Mouse (Mus musculus): Measurements from ENCODE around the gene Ints13.
"Not testable (repeated sequence)": the region's sequence is repeated elsewhere in the genome, so short reads cannot be mapped to it uniquely, and the experiment has no call there.

Gene Ints13

DNA sequence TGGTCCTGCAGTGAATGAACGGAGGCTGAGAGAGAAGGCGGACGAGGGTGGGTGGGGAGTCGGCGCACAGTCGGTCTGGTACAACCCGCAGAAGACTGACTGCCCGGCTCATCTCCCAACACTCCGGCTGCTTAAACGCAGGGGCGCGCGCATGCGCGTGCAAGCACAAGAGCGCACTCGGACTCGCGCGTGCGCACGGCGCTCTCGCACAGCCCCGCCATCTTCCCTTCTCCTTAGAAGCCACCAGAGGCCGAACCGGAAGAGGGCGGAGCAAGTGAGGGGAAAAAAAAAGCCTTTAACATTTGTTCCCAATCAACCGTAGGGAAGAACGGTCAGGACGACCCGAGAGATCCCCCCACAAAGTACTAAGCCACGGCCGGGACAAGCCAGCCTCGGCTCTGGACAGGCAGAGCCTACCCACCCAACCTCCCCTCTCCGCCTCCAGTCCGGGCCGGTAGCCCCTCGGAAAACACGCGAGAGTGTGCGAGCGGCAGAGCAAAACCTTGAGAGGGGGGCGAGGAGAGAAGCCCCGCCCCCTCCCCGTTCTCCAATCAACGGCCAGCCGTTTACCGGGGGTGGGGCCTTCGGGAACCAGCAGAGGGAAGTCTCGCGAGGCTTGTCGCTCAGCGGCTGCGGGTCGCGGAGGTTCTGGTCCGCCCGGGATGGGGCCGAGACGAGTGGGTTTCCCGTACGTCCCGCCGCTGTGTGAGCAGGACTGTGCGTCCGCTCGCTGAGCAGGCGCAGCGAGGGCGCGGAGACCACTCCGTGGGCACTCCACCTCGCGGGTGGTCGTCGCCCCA lies at the start of gene Ints13:
TSS of gene Ints13 (minus strand) at position 526 of the 800 bp plus-strand sequence.
- peak; percentile 96 to 97 for DNase-seq (ENCODE audit: low spot score in 2 of 2)

DNA sequence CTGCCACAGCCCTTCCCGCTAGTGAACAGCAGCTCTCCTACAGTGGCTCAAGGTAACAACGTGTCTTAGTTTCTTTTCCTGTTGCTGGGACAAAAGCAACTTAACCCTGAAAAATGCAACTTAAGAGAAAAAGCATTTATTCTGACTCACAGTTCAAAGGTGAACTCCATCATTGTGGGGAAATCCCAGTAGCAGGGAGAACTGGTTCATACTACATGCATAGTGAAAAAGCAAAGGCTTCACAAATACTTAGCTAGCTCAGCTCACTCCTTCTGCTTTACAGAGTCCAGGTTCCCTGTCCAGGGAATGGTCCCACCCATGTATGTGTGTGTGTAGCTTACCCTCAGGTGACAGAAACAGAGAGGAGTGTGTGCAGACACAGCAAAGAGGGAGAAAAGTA lies 39.0 kb upstream of the Ints13 start:
- no peak for DNase-seq (ENCODE audit: low spot score in 2 of 2)

DNA sequence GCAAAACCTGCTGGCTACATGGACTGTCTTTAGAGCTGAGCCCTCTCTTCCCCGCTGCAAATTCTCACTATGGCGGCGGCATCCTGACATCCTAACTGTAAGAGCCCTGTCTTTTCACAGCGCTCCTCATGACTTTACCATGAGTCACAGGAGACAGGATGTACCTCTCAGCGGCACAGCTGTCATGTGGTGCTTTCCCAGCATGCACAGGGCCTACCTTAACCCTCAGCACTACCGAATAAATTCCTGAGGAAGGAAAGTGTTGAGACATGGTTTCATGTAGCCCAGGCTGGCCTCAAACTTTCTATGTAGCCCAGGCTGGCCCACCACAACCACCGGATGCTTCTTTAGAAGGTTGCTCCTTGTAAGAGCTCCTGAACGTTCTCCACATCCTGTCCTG lies 38.3 kb upstream of the Ints13 start:
- DNase-seq (ENCODE audit: low spot score in 2 of 2) = no peak

DNA sequence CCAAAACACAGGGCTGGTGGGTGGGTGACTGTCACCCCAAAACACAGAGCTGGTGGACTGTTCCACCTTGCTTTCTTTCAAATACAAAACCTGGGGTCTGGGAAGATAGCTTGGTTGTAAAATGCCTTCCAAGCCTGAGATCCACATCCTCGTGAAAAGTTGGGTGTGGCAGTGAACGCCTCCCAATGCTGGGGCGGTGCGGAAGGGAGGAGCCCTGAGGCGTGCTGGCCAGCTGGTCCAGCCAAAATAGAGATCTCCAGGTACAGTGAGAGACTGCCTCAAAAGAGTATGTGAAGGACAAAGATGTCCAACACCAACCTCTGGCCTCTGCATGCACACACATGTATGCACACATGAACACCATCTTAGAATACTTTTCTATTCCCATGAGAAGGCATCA lies 36.9 kb upstream of the Ints13 start:
- DNase-seq (ENCODE audit: low spot score in 2 of 2) = no peak

DNA sequence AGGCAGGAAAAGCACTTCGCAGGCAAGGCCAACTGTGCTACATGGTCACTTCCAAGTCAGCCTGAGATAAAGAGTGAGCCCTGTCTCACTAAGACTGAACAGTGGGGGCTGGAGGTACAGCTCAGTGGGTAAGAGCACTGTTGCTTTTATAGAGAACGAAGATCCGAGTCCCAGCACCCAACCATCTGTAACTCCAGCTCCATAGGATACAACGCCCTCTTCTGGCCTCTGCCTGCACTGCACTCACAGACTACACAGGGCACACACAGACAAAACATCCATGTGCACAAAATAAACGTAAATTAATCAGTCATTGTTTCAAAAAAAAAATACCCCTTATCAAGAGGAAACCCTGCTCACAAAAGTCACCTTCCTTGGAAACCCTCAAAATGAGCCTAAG lies 36.3 kb upstream of the Ints13 start:
- DNase-seq (ENCODE audit: low spot score in 2 of 2) = no peak

DNA sequence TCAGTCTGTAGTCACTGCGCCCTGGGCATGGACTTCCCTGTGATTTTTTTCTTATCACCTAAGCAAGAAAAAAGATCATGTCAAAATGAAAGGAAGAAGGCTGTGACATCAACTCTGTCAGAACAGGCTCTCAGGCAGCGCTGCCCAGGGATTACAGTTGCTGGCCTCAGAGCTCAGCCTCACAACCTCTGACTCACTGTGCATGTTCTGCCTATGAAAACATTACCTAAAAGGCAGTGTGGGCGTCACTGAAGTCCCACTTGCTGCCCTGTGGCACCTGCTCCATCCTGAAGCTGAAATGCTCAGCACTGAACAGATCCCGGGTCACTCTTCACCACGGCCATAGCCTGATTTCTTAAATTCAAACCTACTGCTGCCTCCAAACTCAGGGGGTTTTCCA lies 35.1 kb upstream of the Ints13 start:
- no peak for DNase-seq (ENCODE audit: low spot score in 2 of 2)

DNA sequence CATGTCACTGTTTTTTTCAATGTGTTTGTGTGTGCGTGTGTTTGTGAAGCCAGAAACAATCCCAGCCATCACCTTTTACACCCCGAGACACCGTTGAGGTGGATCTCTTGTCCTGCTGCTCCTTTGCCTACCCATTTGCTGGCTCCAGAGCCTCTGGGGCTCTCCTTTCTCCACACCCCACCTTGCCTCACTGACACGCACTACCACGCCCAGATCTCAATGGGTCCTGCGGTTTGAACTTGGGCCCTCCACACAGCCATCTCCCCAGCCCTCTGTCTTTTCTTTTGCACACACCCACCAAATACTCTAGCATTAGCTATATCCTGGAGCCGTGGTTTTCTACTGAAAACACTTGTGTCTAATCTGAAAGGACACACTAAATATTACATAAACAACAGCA lies 34.3 kb upstream of the Ints13 start:
- no peak for DNase-seq (ENCODE audit: low spot score in 2 of 2)

DNA sequence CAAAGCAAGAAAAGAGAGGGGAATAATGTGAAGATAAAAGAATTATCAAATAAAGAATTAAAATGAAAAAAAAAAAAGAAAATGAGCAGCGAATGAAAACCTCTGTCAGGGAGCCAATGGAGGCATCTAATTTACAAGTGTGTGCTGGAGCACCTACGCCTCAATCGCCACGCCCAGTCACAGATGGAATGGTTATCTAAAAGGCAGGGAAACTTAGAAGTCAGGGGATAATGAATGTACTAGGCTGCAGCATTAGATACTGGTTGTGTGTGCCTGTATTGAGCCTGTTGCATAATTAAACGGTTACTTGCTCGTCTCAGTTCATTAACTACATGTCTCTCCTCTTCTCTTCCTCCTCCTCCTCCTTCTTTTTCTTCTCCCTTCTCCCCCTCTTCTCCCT lies 33.8 kb upstream of the Ints13 start:
- no peak for DNase-seq (ENCODE audit: low spot score in 2 of 2)

DNA sequence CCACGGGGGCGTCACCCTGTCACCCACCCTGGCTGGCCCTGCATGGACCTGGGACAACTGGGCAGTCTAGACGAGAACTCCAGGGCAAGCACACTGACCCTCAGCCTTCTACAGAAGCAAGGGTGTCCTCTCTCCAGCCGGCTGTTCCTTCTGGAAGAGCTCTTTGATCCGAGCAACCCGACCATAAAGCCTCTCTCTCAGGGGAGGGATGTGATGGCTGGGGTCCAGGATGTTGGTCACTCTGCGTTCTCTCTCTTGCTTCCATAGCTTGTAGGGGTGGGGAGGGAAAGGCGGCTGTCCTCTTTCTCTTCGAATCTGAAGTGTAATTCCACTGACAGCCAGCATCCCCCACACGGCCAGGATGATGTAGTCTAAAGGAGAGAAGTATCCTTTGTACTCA lies 26.0 kb upstream of the Ints13 start:
- no peak for DNase-seq (ENCODE audit: low spot score in 2 of 2)

DNA sequence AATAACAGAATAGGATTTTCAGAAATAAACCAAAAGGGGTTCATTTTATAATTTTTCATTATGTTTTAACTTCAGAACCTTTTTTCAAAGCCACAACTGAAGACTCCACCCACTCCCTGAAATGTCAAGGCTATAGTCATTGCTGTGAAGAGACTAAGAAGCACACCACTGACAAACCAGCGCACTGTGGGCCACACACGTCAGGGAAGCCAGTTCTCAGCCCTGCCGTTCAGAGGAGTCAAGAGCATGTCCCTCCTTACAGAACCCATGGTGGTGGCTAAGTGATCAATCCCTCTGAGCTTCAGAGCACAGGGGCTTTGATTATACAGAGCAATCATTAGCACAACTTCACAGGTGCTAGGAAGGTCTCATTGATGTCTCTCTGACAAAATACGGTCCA lies 25.0 kb upstream of the Ints13 start:
- no peak for DNase-seq (ENCODE audit: low spot score in 2 of 2)

DNA sequence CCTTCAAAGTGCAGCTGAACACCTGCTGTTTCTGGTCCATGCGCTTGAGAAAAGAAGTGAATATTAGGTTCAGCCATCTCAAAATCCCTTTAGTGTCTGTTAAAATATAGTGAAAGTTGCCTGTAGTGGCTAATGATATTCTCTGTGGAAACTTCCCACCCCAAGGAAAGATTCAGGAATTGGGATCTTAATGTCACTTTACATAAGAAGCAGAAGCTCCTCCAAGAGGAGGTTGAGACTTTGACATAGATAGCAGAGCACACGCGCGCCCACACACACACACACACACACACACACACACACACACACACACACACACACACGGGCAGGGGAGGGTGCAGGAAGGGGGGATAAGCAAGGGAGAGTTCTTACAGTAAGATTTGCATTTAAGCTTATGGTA lies 7.5 kb upstream of the Ints13 start:
- DNase-seq (ENCODE audit: low spot score in 2 of 2) = no peak

DNA sequence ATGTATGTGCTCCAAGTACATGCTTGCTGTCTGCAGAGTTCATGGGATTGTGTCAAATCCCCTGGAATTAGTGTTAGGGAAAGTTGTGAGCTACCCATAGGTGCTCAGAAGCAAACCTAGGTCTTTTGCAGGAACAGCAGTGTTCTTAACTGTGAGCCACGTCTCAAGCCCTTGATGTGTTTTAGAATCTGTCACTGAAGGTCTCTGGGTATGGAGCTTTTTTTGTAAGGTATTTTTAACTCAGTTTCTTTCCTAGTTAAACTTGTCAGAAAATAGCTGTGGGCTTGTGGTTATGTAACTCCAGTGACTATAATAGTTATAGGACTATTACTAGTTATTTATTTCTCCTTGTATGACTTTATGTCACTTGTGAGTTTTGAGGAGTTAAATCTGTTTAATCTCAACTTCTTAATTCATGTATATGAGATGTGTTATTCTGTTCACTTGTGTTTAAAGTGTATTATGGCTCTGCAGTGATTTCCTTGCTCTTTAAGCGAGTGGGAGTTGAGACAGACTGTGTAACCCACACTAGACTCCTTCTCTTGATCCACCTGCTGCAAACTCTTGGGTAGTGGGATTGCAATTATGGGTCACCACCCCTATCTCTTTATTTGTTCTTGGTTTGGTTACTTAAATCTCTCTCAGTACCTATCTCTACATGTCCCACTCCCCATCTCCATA lies 5.9 kb upstream of the Ints13 start:
- DNase-seq (ENCODE audit: low spot score in 2 of 2) = no peak

DNA sequence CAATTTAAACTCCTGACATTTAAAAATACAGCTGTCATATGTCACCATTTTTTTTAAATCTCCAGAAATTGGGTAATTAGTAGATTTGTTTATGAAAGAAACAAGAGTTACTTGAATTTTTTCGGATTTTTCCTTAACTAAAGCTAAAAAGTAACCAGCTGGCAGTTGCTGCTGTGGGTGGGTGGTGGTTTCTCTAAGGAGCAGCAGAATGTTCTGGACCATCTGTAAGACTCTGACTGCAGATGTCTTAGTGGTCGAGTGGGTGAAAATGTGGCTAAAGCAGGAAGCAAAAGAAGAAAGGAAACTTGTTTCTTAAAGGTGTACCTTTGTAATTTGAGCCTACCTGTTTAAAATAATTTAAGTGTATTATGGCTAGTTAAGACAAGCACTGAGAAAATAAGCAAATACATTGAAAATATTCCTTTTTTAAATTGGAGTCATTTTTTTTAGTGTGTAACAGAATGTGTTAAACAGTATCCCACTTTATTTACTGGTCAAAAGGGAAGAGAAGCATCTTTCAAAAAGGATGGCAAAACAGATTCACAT lies 2.8 kb upstream of the Ints13 start:
- DNase-seq (ENCODE audit: low spot score in 2 of 2) = no peak

DNA sequence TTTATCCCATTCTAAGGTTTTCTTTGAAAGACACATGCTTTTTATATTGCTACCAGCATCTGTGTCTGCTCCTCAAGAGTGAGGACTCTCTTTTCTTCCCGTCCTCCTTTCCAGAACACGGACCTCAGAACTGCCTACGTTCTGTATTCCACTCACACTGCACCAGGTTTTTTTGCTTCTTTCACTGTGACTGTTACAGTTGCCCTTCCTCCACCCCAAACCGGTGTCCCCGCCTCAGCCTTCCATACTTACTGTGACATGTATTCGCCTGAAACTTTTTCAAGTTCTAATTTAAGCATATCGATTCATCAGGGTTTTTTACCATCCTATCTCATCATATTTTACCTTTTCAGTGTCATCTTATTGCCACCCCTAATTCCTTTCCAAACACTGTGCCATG lies 951 bp upstream of the Ints13 start:
- peak in 1 of 2 experiments; percentile 8 for DNase-seq (ENCODE audit: low spot score in 2 of 2)

DNA sequence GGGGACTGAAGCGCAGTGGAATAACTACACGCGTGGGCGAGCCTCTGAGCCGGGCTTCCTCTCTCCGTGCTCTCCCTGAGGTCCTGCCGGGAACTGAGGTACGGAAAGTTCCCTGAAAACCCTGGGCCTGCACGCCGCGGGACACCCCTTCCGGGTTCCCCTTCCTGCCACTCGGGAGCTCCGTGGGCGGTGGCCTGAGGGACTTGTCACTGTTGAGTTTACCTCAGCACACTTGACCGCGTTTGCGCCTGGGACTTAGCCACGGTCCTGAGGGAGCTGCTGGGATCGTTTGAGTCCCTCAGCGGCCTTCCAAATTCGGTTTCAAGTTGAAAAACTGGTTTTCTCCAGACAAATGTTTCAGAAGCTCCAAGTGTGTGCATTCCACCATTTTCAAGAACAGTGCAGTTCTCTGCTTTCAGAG lies 486 bp upstream of the Ints13 start:
- DNase-seq (ENCODE audit: low spot score in 2 of 2) = peak in 1 of 2 experiments; percentile 58

DNA sequence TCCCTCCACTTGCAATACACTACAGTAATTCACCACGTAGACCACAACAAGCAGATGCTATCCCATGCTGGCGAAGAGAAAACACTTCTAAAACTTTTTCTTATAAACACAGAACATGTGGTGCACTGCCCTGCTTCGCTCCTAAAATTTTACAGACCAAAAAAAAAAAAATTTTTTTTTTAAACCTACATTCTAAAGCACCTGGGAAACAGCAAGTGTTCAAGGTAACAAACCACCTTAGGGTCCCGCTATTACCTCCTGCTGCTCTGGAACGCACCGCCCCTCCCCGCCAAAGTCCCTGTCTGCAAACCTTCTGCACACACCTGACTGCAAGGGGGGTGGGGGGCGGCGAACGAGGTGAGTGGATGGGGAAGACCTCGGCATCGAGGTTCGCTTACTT lies 732 bp downstream of the Ints13 start, which contains the start of gene Fgfr1op2:
TSS of gene Fgfr1op2 (plus strand) at position 301 of the 400 bp plus-strand sequence.
- DNase-seq (ENCODE audit: low spot score in 2 of 2) = no peak

DNA sequence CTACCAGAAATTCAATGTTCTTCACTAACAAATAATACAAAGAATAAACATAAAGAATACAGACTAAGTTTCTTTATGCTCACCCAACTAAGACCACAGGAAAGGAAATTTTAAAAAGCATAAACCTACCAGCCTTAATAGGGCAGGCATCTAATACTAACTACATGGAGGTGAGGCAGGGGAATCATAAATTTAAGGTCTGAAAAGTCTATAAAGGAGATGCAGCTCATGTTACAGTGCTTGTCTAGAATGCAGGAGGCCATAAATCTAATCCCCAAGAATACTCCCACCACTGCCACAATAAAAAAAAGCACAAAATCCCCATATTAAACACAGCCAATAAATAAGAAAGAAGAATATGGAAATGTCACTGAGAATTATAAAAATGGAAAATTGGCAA lies 5.6 kb downstream of the Ints13 start:
- DNase-seq (ENCODE audit: low spot score in 2 of 2) = no peak

DNA sequence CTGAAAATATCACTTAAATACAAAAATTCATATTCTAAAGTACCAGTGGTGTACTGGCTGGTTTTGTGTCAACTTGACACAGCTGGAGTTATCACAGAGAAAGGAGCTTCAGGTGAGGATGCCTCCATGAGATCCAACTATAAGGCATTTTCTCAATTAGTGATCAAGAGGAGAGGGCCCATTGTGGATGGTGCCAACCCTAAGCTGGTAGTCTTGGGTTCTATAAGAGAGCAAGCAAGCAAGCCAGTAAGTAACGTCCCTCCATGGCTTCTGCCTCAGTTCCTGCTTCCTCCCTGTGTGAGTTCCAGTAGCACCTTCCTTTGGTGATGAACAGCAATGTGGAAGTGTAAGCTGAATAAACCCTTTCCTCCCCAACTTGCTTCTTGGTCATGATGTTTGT lies 15.2 kb downstream of the Ints13 start:
- not testable (repeated sequence) for DNase-seq (ENCODE audit: low spot score in 2 of 2)

DNA sequence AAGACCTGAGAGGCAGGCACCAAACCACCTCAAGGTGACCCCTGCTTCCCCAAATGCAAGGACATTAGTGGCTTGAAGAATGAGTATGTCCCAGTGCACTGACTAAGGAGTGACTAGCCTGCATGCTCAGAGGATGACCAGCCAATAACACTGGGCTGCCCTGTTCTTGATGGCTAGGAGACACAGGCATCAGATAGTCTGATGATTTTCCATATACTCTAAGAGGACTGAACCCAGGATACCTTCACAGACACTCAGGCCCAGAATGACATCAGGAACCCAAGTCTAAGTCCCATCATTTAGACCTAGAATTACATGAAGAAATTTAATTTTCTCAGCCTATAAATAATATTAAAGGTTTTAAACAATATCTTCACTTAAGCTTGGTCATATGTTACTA lies 26.3 kb downstream of the Ints13 start:
- no peak for DNase-seq (ENCODE audit: low spot score in 2 of 2)

DNA sequence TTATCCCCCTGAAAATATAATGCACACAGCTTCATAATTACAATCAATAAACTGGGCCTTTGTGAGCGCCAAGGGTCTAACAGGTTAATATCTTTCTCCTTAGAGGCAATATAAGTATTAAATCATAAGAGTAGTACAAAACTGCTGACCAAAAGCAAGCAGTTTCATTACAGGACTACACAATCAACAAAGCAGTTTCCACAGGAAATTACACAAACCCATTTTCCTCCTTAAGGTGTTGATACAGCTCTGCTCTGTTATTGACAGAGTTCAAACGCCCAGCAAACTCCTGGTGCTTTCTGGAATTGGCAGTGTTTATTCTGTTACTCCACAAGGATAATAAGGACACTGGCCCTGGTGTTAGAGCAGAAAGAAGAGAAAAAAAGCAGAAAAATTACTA lies 27.2 kb downstream of the Ints13 start:
- DNase-seq (ENCODE audit: low spot score in 2 of 2) = no peak

DNA sequence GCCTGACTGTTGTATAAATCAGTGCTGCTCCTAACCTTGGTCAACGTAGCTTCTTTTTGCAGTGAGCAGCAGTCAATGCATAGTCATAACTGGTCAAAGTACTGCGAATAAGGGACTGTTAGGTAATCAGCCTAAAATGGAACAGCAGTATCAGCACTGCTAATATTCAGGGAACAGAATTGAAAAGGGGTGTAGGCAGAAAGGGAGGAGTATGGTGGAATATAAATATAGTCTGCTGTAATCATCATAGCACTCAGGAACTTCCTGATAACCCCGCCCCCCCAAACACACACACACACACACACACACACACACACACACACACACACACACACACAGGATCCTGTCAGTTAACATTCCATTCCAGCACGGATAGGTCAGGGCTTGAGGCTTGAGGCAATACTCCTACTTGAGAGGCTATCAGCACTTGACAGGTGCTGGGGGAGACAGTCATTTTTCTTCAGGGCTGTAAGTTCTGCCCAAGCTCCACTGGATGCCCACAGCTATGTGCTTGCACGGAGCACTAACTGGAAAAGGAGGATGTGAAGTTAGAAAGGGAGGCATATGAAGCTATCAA lies 32.3 kb downstream of the Ints13 start:
- no peak for DNase-seq (ENCODE audit: low spot score in 2 of 2)

DNA sequence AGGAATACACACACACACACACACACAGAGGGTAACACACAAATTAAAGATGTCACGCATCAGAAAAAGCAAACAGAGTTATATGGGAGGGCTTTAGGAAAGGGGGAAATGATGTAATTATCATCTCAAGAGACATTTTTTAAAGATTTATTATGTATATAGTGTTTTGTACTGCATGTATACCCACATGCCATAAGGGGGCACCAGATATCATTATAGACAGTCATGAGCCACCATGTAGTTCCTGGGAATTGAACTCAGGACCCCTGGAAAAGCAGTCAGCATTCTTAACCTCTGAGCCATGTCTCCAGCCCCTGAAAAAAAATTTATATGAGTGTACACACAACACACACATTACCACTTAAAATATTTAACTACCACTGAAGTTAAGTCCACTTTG lies 33.0 kb downstream of the Ints13 start:
- no peak for DNase-seq (ENCODE audit: low spot score in 2 of 2)

DNA sequence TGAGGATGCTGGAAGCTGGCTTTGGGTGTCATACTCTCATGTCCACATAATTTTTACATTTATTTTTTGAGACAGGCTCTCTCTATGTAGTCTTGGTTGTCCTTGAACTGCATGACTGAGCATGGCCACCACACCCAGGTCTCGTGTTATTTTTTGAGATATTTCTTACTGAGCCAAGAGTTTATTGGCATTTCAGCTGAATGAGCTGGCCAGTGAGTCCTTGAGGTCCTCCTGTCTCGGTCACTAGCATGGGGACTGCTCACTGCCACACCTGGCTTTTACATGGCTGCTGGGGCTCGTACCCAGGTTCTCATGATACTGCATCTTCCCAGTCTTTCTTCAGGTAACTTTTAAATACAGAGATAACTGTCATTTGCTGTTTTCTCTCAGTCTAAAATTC lies 37.2 kb downstream of the Ints13 start:
- no peak for DNase-seq (ENCODE audit: low spot score in 2 of 2)

Measured in natural killer cell, adult 2 months (primary cell).